In the genomic region with DNA sequence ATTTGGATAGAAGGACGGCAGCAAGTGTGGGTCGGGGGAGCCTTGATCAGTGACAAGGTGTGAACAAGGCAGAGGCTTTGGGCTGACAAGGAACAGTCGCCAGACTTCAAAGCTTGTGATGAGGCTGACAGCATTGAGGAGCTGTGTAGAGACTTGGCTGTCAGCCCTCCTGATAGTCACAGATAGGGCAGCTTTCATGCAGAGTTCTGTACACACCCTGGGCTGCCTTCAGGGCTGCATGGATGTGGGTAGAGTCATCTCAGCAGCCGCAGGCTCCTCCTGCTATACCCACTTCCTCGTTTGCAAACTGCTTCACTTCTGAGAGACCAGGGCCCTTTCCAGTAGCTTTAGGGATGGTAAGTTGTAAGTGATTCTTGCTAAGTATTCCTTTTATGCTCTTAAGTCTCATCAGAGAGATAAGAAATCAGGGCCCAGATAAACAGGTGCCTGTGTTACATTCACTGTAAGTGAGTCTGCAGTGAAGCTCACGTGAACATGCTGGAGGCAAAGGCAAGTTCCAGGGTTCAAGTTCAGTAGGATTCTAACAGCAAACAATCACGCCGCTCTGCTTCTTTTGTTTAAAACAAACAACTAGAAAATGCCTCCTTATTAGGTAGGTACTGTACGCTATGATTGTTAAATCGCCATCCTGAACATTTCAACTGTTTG, we compare ENCODE assay signal across 9 mouse cellular contexts. TPM values are rescaled to one million over a fixed set of nuclear protein-coding genes. Genes with fewer than 3 reads are reported as not detected.
DNase-seq lines count a peak whose midpoint lies in the region; ATAC-seq and TF ChIP-seq lines count a peak whose summit lies in the region.
"Had no signal": no experiment of that assay in that cellular context is flagged by ENCODE, and none has a peak within 500 bp of the region (broad histone marks: within the 10 kb centered on the region; RNA-seq: fewer than 3 reads in every experiment).

No protein-coding gene starts in this region.

- H3K4me2 ChIP-seq in kidney, embryonic 15.5 days = no peak overlapping the region
- no peak overlapping the region for H3K4me2 ChIP-seq in heart, embryonic 15.5 days

- DNase-seq in kidney, adult 11 months = no peak
- DNase-seq in thymus, postnatal 14 days = peak; percentile 83
- no peak for DNase-seq in adipocyte (ENCODE audit: low spot score)
- no peak for DNase-seq in cerebellum, adult 2 months
- no peak for DNase-seq in right cerebral cortex, postnatal 10 days (ENCODE audit: low spot score in 2 of 2)

- no peak overlapping the region for H3K27ac ChIP-seq in kidney, embryonic 15.5 days
- no peak overlapping the region for H3K27ac ChIP-seq in heart, embryonic 15.5 days
- peak overlapping the region; percentile 71 for H3K27ac ChIP-seq in macrophage
- no peak overlapping the region for H3K27ac ChIP-seq in cerebellum, adult 2 months (ENCODE audit: insufficient read depth, low read length)
- H3K27ac ChIP-seq: layer of hippocampus, adult 2 months had no signal

- H3K9me3 ChIP-seq in kidney, embryonic 15.5 days (replicated peaks) = no peaks in the 10 kb centered on the region
- no peaks in the 10 kb centered on the region for H3K9me3 ChIP-seq in heart, embryonic 15.5 days (replicated peaks)

- WGBS in kidney, embryonic 15.5 days = 68% methylated on average over 10 of the region's 10 CpGs
- WGBS in heart, embryonic 15.5 days = 35% methylated on average over 10 of the region's 10 CpGs
- 59% methylated on average over 10 of the region's 10 CpGs for WGBS in macrophage (ENCODE audit: missing documents)
- WGBS in cerebellum, adult 2 months = 82% methylated on average over 10 of the region's 10 CpGs

- no peak overlapping the region for H3K4me3 ChIP-seq in kidney, embryonic 15.5 days (replicated peaks)
- H3K4me3 ChIP-seq in heart, embryonic 15.5 days = no peak overlapping the region
- no peak overlapping the region for H3K4me3 ChIP-seq in macrophage (ENCODE audit: inconsistent target)
- H3K4me3 ChIP-seq in cerebellum, adult 2 months (replicated peaks; ENCODE audit: insufficient read depth, low read depth, low read length) = no peak overlapping the region
- H3K4me3 ChIP-seq: layer of hippocampus, adult 2 months had no signal

- no peak for TF ChIP-seq CTCF in cerebellum, adult 2 months (IDR thresholded peaks at IDR 0.05; ENCODE audit: borderline replicate concordance, insufficient read depth, low read depth, low read length)

- H3K79me2 ChIP-seq in macrophage (ENCODE audit: inconsistent target) = no peaks in the 10 kb centered on the region

- no peak overlapping the region for H3K9ac ChIP-seq in kidney, embryonic 15.5 days
- no peak overlapping the region for H3K9ac ChIP-seq in heart, embryonic 15.5 days

- H3K4me1 ChIP-seq in kidney, embryonic 15.5 days = 0 out of 2 replicates have a peak, but pooled peaks cover 2% of the 10 kb centered on the region
- peaks cover 40% of the 10 kb centered on the region for H3K4me1 ChIP-seq in heart, embryonic 15.5 days (replicated peaks)
- no peaks in the 10 kb centered on the region for H3K4me1 ChIP-seq in cerebellum, adult 2 months (ENCODE audit: control insufficient read depth, insufficient read depth, low read length)

- TF ChIP-seq POLR2A in cerebellum, adult 2 months (IDR thresholded peaks at IDR 0.05; ENCODE audit: borderline replicate concordance, insufficient read depth, low read length) = no peak

- no peaks in the 10 kb centered on the region for H3K27me3 ChIP-seq in kidney, embryonic 15.5 days
- H3K27me3 ChIP-seq in heart, embryonic 15.5 days = peaks cover 54% of the 10 kb centered on the region
- no peaks in the 10 kb centered on the region for H3K27me3 ChIP-seq in cerebellum, adult 2 months (ENCODE audit: control insufficient read depth, insufficient read depth, low read length)

- H3K36me3 ChIP-seq in kidney, embryonic 15.5 days = no peaks in the 10 kb centered on the region
- H3K36me3 ChIP-seq in heart, embryonic 15.5 days = no peaks in the 10 kb centered on the region
- H3K36me3 ChIP-seq in macrophage (ENCODE audit: inconsistent target) = no peaks in the 10 kb centered on the region

- ATAC-seq in kidney, embryonic 15.5 days (replicated peaks; ENCODE audit: low FRiP score) = 0 out of 2 replicates have a peak, but pooled peaks have one; percentile 52
- peak; percentile 75 for ATAC-seq in heart, embryonic 15.5 days (replicated peaks; ENCODE audit: insufficient number of reproducible peaks, insufficient read depth, low FRiP score, low read depth)

RNA-seq across cellular contexts. Expression of a gene that starts 14.2 kb away (rescaled TPM):
- polyA plus RNA-seq in kidney, embryonic 15.5 days (2015; fragmentation: Nextera tagmentation; extraction: Ambion mirVana) = 111 and 113 TPM in 2 replicates
- 79.7 and 92.9 TPM in 2 replicates for polyA plus RNA-seq in heart, embryonic 15.5 days (2015; fragmentation: Nextera tagmentation; extraction: Ambion mirVana)
- 10 to 100 TPM; 25.1 to 66.0 (median 44.9) TPM for total RNA-seq in macrophage (2018; cell fraction: chromatin; rRNA removed)
- total RNA-seq in macrophage (2018; cell fraction: cytosol; rRNA removed) = 100 to 1,000 TPM in 8 of 26 experiments, 10 to 100 TPM in 18; 57.9 to 116 (median 95.8) TPM
- 100 to 1,000 TPM in 1 of 26 experiments, 10 to 100 TPM in 25; 41.2 to 103 (median 61.2) TPM for total RNA-seq in macrophage (2018; cell fraction: nucleus; rRNA removed)
- 119 to 125 TPM (median 119 TPM) in 3 replicates for polyA plus RNA-seq in macrophage (2018)
- 60.9 and 66.2 TPM in 2 replicates for polyA plus RNA-seq in cerebellum, adult 2 months (2012; rRNA removed)

RNA-seq across cellular contexts. Expression of a gene that starts 55.3 kb away (rescaled TPM):
- not detected in 2 replicates for polyA plus RNA-seq in kidney, embryonic 15.5 days (2015; fragmentation: Nextera tagmentation; extraction: Ambion mirVana)
- polyA plus RNA-seq in heart, embryonic 15.5 days (2015; fragmentation: Nextera tagmentation; extraction: Ambion mirVana) = 0.19 and 0.32 TPM in 2 replicates
- total RNA-seq in macrophage (2018; cell fraction: chromatin; rRNA removed) = 1 to 10 TPM in 6 of 26 experiments, under 1 TPM in 7, not detected in 13; 0.40 to 2.3 (median 0.98) TPM
- 1 to 10 TPM in 11 of 26 experiments, under 1 TPM in 15; 0.24 to 2.1 (median 0.90) TPM for total RNA-seq in macrophage (2018; cell fraction: cytosol; rRNA removed)
- 1 to 10 TPM in 15 of 26 experiments, under 1 TPM in 10, not detected in 1; 0.30 to 3.7 (median 1.2) TPM for total RNA-seq in macrophage (2018; cell fraction: nucleus; rRNA removed)
- 0.30 to 1.9 TPM (median 1.1 TPM) in 3 replicates for polyA plus RNA-seq in macrophage (2018)
- 0.43 and 0.52 TPM in 2 replicates for polyA plus RNA-seq in cerebellum, adult 2 months (2012; rRNA removed)

RNA-seq across cellular contexts. Expression of a gene that starts 55.3 kb away (rescaled TPM):
- polyA plus RNA-seq in kidney, embryonic 15.5 days (2015; fragmentation: Nextera tagmentation; extraction: Ambion mirVana) = 0.18 TPM in 1 of 2 replicates, not detected in the other
- 0.46 and 0.50 TPM in 2 replicates for polyA plus RNA-seq in heart, embryonic 15.5 days (2015; fragmentation: Nextera tagmentation; extraction: Ambion mirVana)
- total RNA-seq in macrophage (2018; cell fraction: chromatin; rRNA removed) = not detected
- under 1 TPM in 22 of 26 experiments, not detected in 4; 0.20 to 0.77 (median 0.42) TPM for total RNA-seq in macrophage (2018; cell fraction: cytosol; rRNA removed)
- total RNA-seq in macrophage (2018; cell fraction: nucleus; rRNA removed) = under 1 TPM in 3 of 26 experiments, not detected in 23; 0.58 to 0.75 (median 0.72) TPM
- polyA plus RNA-seq in macrophage (2018) = 0.26 to 0.61 TPM in 2 of 3 replicates, not detected in the other
- polyA plus RNA-seq in cerebellum, adult 2 months (2012; rRNA removed) = 0.52 TPM in 1 of 2 replicates, not detected in the other
